Mouse (Mus musculus) liver, embryonic 12.5 days (tissue): ENCODE measurements around the gene Pik3ip1. TPM values are rescaled to one million over a fixed set of nuclear protein-coding genes. Genes with fewer than 3 reads are reported as not detected.
A peak's percentile ranks its signal among the peaks of the same experiment; 100 is the strongest.

Experiments
- ATAC-seq: fragments of 200-750 bp; cut with Nextera tagmentation; 2 replicates; pipeline ENCODE4 v1.8.0; 2017; ENCODE audit warnings: moderate number of reproducible peaks, mild to moderate bottlenecking, moderate library complexity
- H3K27ac ChIP-seq: fragments of 300-500 bp; sonication (generic); 2 replicates; pipeline ENCODE4 v1.5.1; 2016; ENCODE audit warnings: mild to moderate bottlenecking
- H3K27me3 ChIP-seq: fragments of 300-500 bp; sonication (generic); replicated peaks from 2 replicates; pipeline ENCODE4 v1.6.1; 2016; ENCODE audit warnings: mild to moderate bottlenecking, moderate library complexity
- H3K36me3 ChIP-seq: fragments of 300-500 bp; sonication (generic); 2 replicates; pipeline ENCODE4 v1.6.1; 2016; ENCODE audit warnings: mild to moderate bottlenecking, moderate library complexity
- H3K4me1 ChIP-seq: fragments of 300-500 bp; sonication (generic); 2 replicates; pipeline ENCODE4 v1.6.1; 2016
- H3K4me2 ChIP-seq: fragments of 300-500 bp; sonication (generic); 2 replicates; pipeline ENCODE4 v1.6.1; 2016; ENCODE audit warnings: mild to moderate bottlenecking, moderate library complexity
- H3K4me3 ChIP-seq: fragments of 300-500 bp; sonication (generic); 2 replicates; pipeline ENCODE4 v1.5.1; 2016; ENCODE audit warnings: mild to moderate bottlenecking, moderate library complexity
- H3K9ac ChIP-seq: fragments of 300-500 bp; sonication (generic); 2 replicates; pipeline ENCODE4 v1.6.1; 2016; ENCODE audit warnings: mild to moderate bottlenecking, moderate library complexity
- H3K9me3 ChIP-seq: fragments of 300-500 bp; sonication (generic); replicated peaks from 2 replicates; pipeline ENCODE4 v1.6.1; 2016; ENCODE audit warnings: mild to moderate bottlenecking, moderate library complexity
- WGBS: fragments of 180-500 bp; shearing (Covaris S2); methylation state at CpG from one replicate; pipeline ENCODE4 v1.1.7; 2016; ENCODE audit not compliant: insufficient replicate concordance; 5-methylcytosine and 5-hydroxymethylcytosine counted together
- polyA plus RNA-seq: library from polyadenylated mRNA; unstranded; fragments of >200 nt; fragmentation: Nextera tagmentation; extraction: Ambion mirVana; gene quantifications from 2 replicates; pipeline ENCODE4 v1.2.1, GENCODE M21; 2016

The Pik3ip1 gene
- polyA plus RNA-seq, 1 experiment from 2014 or later, result 1.8 TPM

DNA sequence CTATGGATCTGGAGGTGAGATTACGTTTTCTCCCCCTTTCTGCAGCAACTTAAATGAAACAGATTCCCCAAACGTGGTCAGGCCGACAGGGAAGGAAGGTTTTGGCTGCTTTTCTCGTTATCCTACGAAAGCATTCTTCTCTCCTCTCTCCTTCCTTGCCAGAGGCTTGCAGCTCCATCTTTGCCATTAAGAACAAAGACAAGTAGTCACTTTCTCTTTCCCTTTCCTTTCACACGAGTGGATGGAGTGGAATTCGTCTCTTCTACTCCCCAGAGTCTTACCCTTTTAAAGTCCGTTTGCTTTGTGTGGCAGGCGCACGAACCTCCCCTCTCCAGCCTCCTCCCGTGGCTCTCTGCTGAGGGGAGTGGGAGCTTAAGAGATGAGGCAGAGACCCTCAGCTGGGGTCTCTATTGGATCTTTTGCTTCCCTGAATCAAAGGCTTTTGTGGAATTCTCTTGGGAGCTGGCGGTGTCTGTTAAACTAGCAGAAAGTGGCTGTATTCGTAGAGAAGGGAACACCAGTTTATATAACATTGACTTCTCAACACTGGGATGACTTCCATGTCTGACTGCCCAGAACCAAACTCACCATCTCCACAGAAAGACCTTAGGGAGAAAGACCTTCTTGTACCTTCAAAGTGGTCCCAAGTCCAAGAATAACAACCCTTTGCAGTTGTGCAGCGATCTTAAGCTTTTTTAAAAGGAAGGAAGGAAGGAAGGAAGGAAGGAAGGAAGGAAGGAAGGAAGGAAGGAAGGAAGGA is 970 bp downstream of the Pik3ip1 start:
- H3K4me3 ChIP-seq, result peak overlapping the region; percentile 49
- peaks cover 59% of the 10 kb centered on the region for H3K27me3 ChIP-seq
- 9% methylated on average over 14 of the region's 14 CpGs for WGBS
- no peaks in the 10 kb centered on the region for H3K36me3 ChIP-seq
- peak overlapping the region; percentile 82 for H3K4me2 ChIP-seq
- H3K4me1 ChIP-seq, result peaks cover 40% of the 10 kb centered on the region
- no peak for ATAC-seq
- peak overlapping the region; percentile 7; the same call in 1 of the 2 replicates for H3K9ac ChIP-seq
- no peaks in the 10 kb centered on the region for H3K9me3 ChIP-seq
- no peak overlapping the region for H3K27ac ChIP-seq

DNA sequence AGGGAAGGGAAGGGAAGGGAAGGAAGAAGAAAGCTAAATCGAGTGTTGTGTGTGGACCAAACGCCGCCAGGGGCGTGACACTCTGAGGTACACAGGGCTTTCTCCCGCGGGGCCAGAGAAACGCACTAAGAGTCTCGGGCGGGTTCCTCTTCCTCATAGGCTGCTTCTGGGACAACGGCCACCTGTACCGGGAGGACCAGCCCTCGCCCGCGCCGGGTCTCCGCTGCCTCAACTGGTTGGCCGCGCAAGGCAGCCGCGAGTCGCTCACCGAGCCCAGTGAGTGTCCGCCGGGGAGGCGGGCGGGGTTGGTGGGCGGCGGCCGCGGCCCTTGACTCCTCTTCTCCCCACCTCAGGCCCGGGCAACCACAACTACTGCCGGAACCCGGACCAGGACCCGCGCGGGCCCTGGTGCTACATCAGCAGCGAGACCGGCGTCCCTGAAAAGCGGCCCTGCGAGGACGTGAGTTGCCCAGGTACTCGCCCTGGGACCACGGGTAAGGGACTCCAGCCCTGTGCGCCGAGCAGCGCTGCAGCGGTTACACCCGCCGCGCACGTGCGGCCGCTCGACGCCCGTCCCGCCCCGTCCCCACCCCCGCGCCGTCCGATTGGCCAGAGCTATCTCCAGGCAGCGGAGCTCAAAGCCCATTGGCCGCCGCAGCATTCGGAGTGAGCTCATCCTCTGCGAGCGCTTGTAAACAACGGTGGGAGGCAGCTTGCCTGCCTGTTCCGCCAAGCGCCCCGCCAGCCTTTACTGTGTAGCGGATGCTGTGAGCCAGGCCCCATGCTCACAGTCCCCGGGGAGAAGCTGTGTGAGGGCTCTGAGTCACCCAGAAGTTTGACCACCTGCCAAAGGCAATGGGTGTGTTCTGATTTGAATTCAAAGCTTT is 1.8 kb downstream of the Pik3ip1 start:
- Histone ChIP-seq H3K4me3 (peak overlapping the region; percentile 49), H3K4me1 (peaks cover 43% of the 10 kb centered on the region), H3K4me2 (peak overlapping the region; percentile 82), H3K9ac (peak overlapping the region; percentile 57), H3K9me3 (no peaks in the 10 kb centered on the region), H3K27me3 (peaks cover 59% of the 10 kb centered on the region), H3K27ac (0 out of 2 replicates have a peak overlapping the region, but pooled peaks have one; percentile 25), H3K36me3 (no peaks in the 10 kb centered on the region)
- ATAC-seq, result peak; percentile 96
- WGBS, result under 1% methylated on average over 75 of the region's 75 CpGs

DNA sequence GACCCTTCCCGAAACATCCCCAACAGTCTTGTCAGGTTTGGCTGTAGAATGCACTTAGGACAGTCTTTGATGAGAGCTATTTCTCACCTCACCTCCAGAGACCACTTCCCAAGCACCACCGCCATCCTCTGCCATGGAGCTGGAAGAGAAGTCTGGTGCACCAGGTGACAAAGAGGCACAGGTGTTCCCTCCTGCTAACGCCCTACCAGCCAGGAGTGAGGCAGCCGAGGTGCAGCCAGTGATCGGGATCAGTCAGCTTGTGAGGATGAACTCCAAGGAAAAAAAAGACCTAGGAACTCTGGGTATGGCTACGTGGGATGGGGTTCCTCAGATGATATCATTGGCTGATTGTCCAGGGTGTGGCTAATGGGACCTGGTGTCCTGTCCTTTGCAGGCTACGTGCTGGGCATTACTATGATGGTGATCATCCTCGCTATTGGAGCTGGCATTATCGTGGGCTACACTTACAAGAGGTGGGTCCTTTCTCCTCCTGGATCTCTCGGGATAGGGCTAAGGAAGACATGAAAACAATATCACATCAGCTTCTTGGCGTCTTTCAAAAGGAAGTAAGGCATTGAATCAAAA is 3.0 kb downstream of the Pik3ip1 start:
- H3K36me3 ChIP-seq, result no peaks in the 10 kb centered on the region
- no peak for ATAC-seq
- no peaks in the 10 kb centered on the region for H3K9me3 ChIP-seq
- 69% methylated on average over 11 of the region's 11 CpGs for WGBS
- H3K27me3 ChIP-seq, result peaks cover 59% of the 10 kb centered on the region
- H3K9ac ChIP-seq, result no peak overlapping the region
- no peak overlapping the region for H3K4me3 ChIP-seq
- H3K27ac ChIP-seq, result no peak overlapping the region
- no peak overlapping the region for H3K4me2 ChIP-seq
- peaks cover 50% of the 10 kb centered on the region for H3K4me1 ChIP-seq

DNA sequence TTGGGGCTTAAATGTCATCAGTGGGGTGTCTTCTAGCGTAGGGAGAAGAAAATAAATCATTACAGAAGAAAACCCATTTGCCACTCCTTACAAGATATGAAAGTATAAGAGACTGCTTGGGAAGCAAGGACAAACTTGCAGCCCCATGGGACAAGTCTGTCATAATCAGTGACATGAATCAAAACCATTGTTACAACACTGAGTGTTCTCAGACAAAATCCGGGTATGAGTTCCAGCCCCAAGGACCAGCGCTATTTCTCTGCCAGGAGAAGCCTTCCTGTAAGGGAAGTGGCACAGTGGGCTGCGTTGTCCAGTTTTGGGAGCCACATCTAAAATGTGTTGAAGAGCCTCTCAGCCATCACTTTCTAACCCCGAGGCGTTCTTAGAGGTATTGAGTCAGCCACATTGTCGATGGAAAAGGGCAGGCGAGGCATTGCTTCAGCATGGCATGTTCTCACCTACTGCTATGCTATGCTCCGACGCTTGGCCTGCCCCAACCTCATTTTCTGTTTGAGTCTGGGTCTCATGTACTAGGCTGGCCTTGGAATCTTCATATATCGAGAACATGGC is 4.0 kb downstream of the Pik3ip1 start:
- Histone ChIP-seq H3K4me2 (no peak overlapping the region), H3K27ac (no peak overlapping the region), H3K27me3 (peaks cover 58% of the 10 kb centered on the region), H3K9ac (no peak overlapping the region), H3K36me3 (no peaks in the 10 kb centered on the region), H3K9me3 (no peaks in the 10 kb centered on the region), H3K4me1 (peaks cover 50% of the 10 kb centered on the region), H3K4me3 (no peak overlapping the region)
- 71% methylated on average over 11 of the region's 11 CpGs for WGBS
- ATAC-seq, result no peak

DNA sequence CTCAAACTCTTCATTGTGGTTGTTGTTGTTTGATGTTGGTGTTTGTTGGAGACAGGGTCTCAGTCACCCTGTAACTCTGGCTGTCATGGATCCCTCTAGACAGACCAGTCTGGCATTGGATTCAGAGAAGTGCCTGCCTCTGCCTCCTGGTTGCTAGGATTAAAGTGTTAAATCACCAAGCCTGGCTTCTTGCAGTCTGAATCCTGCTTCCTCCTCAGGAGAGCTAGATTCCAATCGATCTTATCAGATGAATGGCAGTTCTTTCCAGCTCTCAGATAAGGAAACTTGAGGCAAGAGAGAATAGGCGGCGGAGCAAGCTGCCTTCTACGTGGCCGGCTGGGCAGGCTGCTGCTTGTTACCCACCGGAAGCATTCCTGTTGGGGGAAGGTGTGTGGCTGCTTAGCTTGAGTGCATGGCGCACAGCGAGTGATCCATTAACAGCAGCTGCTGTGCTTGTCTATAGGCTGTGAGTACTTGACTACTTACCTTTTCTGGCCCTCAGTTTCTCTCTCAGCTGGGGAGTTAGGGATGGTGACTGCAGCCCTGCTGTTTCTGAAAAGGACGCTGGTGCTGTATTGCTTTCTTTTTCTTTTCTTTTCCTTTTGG is 4.6 kb downstream of the Pik3ip1 start:
- WGBS, result 10% methylated on average over 9 of the region's 9 CpGs
- no peaks in the 10 kb centered on the region for H3K9me3 ChIP-seq

DNA sequence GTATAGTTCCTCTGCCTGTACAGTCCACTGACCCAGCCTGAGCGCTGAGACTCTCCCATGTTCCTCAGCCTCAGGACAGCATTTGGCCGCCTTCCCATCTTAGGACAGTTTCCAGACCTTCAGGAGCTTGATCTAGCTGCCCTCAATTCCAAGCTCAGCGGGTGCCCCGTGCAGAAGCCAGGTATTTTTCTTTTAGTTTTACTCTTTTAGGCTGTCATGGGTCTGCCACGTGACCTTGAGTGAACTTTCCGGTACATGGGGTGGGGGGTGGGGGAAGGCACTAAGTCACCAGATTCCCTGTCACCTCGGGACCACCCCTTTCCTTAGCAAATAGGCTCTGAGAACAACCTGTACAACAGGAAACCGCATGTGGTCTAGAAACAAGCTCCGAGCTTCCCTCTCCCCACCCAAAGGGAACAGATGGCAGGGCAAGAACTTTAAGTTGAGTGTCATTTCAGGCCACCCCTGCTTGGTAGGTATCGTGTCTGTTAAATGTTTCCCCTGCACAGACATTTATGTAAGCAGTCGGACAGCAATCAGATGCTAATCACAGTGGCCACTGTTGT is 5.5 kb downstream of the Pik3ip1 start:
- Histone ChIP-seq H3K9me3 (no peaks in the 10 kb centered on the region), H3K9ac (no peak overlapping the region), H3K4me1 (peaks cover 45% of the 10 kb centered on the region), H3K4me3 (no peak overlapping the region), H3K36me3 (no peaks in the 10 kb centered on the region), H3K4me2 (peak overlapping the region; percentile 20), H3K27ac (no peak overlapping the region), H3K27me3 (peaks cover 49% of the 10 kb centered on the region)
- no peak for ATAC-seq
- WGBS, result 10% methylated on average over 11 of the region's 11 CpGs

More for the DNA sequence above, 4.6 kb downstream of the Pik3ip1 start:
- H3K27ac ChIP-seq, result no peak overlapping the region
- H3K4me3 ChIP-seq, result no peak overlapping the region
- H3K4me1 ChIP-seq, result peaks cover 50% of the 10 kb centered on the region
- no peak for ATAC-seq
- H3K9ac ChIP-seq, result no peak overlapping the region
- no peaks in the 10 kb centered on the region for H3K36me3 ChIP-seq
- H3K27me3 ChIP-seq, result peaks cover 55% of the 10 kb centered on the region
- H3K4me2 ChIP-seq, result no peak overlapping the region

DNA sequence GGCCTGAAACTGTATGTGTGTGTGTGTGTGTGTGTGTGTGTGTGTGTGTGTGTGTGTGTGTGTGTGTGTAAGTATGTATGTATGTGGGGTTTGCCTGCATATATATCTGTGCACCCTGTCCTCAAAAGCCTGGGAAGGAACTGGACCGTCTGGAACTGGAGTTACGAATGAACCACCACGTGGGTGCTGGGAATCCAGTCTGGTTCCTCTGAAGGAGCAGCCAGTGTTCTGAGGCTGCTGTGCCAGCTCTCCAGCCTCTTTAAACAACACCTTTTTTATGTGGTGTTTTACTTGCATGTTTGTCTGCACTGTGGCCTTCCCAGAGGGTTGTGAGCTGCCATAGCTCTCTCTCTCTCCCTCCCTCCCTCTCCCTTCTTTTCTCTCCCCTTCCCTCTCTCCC is 6.4 kb downstream of the Pik3ip1 start:
- Histone ChIP-seq H3K36me3 (no peaks in the 10 kb centered on the region), H3K4me3 (no peak overlapping the region), H3K27ac (no peak overlapping the region), H3K4me2 (no peak overlapping the region), H3K9me3 (no peaks in the 10 kb centered on the region), H3K9ac (no peak overlapping the region), H3K4me1 (peaks cover 36% of the 10 kb centered on the region), H3K27me3 (peaks cover 40% of the 10 kb centered on the region)
- no peak for ATAC-seq
- 65% methylated on average over 3 of the region's 3 CpGs for WGBS

DNA sequence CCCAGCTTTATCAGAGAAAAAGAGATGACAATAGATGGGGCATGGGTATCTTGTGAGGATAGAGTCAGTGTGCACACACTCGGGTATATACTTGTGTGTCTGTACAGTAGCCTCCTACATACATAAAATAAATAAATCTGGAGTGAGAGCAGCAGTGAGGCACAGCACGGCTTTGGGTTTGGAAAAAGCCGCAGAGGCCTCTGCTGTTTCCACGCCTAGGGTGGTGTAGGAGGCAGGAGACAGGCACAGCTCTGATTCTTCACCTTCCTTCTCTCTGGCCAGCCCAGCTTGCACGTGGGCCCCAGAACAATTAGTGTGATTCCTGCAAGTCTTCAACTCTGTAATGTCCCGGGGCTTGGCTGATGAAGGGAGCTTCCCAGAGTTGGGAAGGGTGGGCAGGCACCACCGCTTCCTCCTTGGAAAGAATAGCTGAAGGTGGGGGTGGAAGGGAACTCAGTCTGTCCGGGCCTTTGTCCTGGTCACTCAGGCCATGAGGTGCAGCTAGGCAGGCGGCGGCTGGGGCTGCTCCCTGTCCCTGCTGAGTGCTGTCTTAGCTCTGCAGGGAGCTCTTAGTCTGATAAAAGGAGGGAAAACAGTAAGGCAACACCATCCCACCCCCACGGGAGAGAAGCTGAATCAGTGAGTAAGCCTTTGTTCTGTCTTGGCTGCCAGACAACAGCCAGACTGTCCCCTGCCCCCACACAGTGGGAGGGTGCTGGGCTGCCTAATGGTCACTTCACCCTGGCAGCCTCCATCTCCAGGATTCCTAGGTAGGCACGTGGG is 7.2 kb downstream of the Pik3ip1 start:
- ATAC-seq, result peak; percentile 22; the same call in 1 of the 2 replicates
- WGBS, result 26% methylated on average over 12 of the region's 12 CpGs
- peak overlapping the region; percentile 18; the same call in 1 of the 2 replicates for H3K27ac ChIP-seq

DNA sequence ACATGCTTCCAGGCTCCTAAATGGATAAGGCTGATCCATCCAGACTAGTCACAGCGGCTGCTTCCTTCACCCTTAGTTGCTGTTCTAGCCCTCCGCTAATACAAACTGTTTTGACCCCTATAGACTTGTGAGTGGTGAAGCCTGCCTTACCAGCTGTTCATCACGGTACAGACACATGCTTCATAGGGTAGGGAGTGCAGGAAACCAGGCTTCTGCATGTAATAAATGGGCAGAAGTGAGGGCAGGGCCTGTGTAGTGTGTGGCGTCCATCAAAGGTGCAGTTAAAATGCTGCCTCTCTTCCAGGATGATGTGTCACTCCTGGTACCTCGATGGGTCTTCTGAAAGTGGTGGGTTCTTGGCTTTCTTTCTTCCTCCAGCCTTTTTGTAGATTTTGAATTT is 7.8 kb downstream of the Pik3ip1 start:
- Histone ChIP-seq H3K27ac (no peak overlapping the region), H3K9me3 (no peaks in the 10 kb centered on the region), H3K4me2 (no peak overlapping the region), H3K9ac (no peak overlapping the region), H3K36me3 (no peaks in the 10 kb centered on the region), H3K4me1 (peaks cover 25% of the 10 kb centered on the region), H3K27me3 (peaks cover 28% of the 10 kb centered on the region), H3K4me3 (no peak overlapping the region)
- WGBS, result 58% methylated on average over 5 of the region's 5 CpGs
- 0 out of 2 replicates have a peak, but pooled peaks have one; percentile 9 for ATAC-seq

More for the DNA sequence above, 7.2 kb downstream of the Pik3ip1 start:
- Histone ChIP-seq H3K36me3 (no peaks in the 10 kb centered on the region), H3K4me3 (no peak overlapping the region), H3K9me3 (no peaks in the 10 kb centered on the region), H3K27me3 (peaks cover 33% of the 10 kb centered on the region), H3K9ac (no peak overlapping the region), H3K4me2 (no peak overlapping the region), H3K4me1 (peaks cover 29% of the 10 kb centered on the region)

DNA sequence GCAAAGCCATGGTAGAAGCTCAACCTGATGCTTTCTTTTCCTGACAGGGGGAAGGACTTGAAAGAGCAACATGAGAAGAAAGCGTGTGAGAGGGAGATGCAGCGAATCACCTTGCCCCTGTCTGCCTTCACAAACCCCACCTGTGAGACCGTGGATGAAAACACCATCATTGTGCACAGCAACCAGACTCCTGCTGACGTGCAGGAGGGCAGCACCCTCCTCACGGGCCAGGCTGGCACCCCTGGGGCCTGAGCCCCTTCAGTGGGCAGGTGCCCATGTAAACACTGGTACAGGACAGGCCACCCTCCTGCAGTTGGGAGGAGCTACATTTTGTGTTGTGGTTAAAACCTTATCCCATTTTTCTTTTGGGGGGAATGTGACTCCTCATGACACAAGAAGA is 11.3 kb downstream of the Pik3ip1 start:
- H3K36me3 ChIP-seq, result peaks cover 23% of the 10 kb centered on the region
- no peak for ATAC-seq
- peaks cover 8% of the 10 kb centered on the region for H3K4me1 ChIP-seq
- H3K4me3 ChIP-seq, result no peak overlapping the region
- no peaks in the 10 kb centered on the region for H3K27me3 ChIP-seq
- 68% methylated on average over 5 of the region's 5 CpGs for WGBS
- H3K4me2 ChIP-seq, result no peak overlapping the region
- H3K9me3 ChIP-seq, result no peaks in the 10 kb centered on the region
- no peak overlapping the region for H3K27ac ChIP-seq
- no peak overlapping the region for H3K9ac ChIP-seq
